Mouse (Mus musculus) A20 (cell line): ENCODE measurements around the gene Arhgef1.
A peak's percentile ranks its signal among the peaks of the same experiment; 100 is the strongest.

ENCODE experiments used
- DNase-seq: peaks from one replicate; pipeline ENCODE4 v3.0.0-alpha.2; 2011; ENCODE audit warnings: low read depth, low spot score

Gene Arhgef1

GRCm38 (mm10) chr7:24902630-24903443 is at the start of gene Arhgef1:
Gene Arhgef1 (plus strand): TSS chr7:24902912.
- peak; percentile 84 for DNase-seq

- no peak for DNase-seq
Observed at GRCm38 (mm10) chr7:24853233-24853563, 49.5 kb upstream of the Arhgef1 start.

GRCm38 (mm10) chr7:24853695-24854094 is 49.0 kb upstream of the Arhgef1 start:
- DNase-seq, result peak; percentile 16

- no peak for DNase-seq
Observed at GRCm38 (mm10) chr7:24856460-24857120, 46.1 kb upstream of the Arhgef1 start.

GRCm38 (mm10) chr7:24859234-24859633 is 43.5 kb upstream of the Arhgef1 start:
- DNase-seq, result no peak

DNA sequence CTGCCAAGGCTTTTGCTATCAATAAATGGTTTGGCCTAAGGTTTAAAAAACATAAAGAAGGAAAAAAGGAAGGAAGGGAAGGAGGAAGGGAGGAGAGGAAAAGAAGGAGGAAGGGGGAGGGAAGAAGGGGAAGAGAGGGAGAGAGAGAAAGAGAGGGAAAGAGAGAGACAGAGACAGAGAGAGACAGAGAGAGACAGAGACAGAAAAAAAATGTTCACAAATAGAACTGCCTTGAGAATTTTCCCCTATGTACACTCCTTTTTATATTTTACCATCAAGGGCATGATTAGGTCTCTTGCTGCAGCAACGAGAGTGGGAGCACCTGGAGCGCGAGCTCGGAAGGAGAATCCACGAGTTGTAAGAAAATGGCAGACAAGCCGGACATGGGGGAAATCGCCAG is 40.8 kb upstream of the Arhgef1 start, which contains the start of gene Gm9844:
TSS of gene Gm9844 (plus strand) at position 301 of the 400 bp plus-strand sequence.
- no peak for DNase-seq

GRCm38 (mm10) chr7:24862853-24863252 is 39.9 kb upstream of the Arhgef1 start:
- no peak for DNase-seq

DNA sequence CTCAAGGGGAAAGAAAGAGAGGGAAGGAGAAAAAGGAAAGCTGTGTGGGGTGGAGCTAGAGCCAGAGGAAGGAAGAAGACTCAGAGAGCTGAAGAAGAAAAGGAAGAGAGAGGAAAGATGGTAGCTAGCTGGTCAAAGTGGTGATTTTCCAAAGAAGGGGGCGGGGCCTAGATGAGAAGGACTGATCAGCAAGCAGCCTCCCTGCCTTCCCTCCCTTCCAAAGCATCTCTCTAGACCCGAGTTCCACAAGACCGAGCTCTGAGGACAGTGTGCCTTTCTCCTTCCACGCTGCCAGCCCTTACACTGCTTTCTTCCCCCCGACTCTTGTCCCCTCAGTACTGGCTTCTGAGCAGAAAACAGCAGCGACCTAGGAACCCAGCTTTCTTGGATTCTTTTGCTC is 38.6 kb upstream of the Arhgef1 start:
- no peak for DNase-seq

- no peak for DNase-seq
Observed at GRCm38 (mm10) chr7:24869080-24869479, 33.6 kb upstream of the Arhgef1 start.

DNA sequence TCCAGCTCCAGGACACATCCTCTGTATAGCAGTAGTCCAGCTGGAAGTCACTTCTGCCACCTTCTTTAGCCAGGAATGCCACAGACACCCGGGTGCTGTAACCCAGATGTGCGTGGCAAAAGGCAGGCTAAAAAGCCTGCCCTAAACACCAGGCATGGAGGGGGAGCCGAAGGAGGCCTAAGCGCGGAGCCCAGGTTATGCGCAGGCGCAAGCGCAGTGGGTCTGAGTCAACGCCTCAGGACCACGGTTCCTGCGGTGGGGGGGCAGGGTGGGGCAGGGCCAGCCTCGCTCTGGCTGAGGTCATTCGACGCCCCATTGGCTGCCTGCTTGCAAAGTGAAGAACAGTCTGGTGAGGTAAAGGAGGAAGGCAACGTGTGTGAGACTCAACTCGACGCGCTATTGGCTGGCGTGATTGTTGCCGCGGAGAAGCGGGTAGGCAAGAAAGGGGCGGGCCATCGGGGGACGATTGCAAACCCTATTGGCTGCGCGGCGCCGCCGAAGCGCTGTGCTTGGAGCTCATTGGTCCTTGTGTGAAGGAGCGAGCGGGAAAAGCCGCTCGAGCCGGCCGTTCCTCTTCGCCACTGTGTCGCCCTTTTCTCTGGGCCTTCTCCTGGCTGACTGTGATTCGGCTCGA is 33.1 kb upstream of the Arhgef1 start, which contains the start of the genes Lypd4 and Dmrtc2:
TSS of gene Lypd4 (minus strand) at position 410 of the 634 bp plus-strand sequence.
TSS of gene Dmrtc2 (plus strand) at position 526 of the 634 bp plus-strand sequence.
- no peak for DNase-seq

- no peak for DNase-seq
Observed at GRCm38 (mm10) chr7:24877588-24877987, 25.1 kb upstream of the Arhgef1 start.

- DNase-seq, result no peak
Observed at GRCm38 (mm10) chr7:24879620-24880019, 23.1 kb upstream of the Arhgef1 start.

- DNase-seq, result no peak
Observed at GRCm38 (mm10) chr7:24882416-24883199, 20.1 kb upstream of the Arhgef1 start.

DNA sequence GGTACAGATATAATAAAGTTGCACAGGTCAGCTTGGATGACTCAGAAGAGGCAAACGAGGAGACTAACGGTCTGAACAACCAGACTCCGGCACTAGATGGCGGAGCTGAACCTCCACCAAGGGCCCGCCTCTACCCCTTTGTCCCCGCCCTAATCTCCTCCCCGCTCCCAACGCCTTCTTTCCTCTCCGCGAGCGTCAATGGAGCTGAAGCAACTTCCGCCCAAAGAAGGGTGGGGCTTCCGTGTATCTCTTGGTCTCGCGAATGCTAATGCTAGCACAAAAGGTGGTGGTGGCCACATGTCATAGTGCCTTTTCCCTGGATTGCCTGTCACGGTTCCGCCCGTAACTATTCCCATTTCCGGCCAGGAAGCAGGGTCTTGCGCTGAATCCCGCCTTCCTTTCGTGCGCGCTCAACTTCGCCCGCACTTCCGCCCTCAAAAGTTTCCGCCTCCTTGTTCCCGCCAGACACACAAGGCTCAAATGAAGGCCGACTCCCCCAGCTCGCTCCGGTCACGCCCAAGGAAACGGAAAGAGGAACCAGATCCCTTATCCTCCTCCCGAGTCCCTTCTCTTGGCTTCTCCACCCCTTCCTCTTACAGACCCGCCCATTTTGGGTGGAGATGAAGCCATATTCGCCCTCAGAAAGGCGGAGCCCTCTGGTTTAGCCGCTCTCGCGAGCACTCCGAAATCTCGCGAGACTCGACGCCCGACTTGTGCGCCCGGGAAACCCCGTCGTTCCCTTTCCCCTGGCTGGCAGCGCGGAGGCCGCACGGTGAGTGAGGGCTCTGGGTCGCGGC is 18.6 kb upstream of the Arhgef1 start, which contains the start of gene Rps19:
TSS of gene Rps19 (plus strand) at position 476 of the 797 bp plus-strand sequence.
- peak; percentile 99 for DNase-seq

GRCm38 (mm10) chr7:24884693-24885291 is 17.9 kb upstream of the Arhgef1 start:
- no peak for DNase-seq

GRCm38 (mm10) chr7:24885468-24886307 is 17.0 kb upstream of the Arhgef1 start:
- peak; percentile 32 for DNase-seq

DNA sequence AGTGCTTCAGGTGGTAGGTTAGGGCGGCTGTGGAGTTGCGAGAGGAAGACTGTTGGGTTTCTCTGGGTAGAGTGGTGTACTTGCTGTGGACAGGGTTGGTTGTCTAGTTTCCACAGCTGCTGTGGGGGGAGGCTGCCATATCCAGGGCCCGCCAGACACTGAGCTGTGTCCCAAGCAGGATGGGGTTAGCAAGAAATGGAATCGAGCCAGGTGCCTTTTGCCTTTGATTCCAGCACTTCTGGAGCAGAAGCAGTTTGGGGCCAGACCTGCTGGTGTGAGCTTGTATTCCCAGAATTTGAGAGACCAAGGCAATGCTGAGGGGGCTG is 16.4 kb upstream of the Arhgef1 start:
- DNase-seq, result no peak

- no peak for DNase-seq
Observed at GRCm38 (mm10) chr7:24887096-24887495, 15.6 kb upstream of the Arhgef1 start.

DNA sequence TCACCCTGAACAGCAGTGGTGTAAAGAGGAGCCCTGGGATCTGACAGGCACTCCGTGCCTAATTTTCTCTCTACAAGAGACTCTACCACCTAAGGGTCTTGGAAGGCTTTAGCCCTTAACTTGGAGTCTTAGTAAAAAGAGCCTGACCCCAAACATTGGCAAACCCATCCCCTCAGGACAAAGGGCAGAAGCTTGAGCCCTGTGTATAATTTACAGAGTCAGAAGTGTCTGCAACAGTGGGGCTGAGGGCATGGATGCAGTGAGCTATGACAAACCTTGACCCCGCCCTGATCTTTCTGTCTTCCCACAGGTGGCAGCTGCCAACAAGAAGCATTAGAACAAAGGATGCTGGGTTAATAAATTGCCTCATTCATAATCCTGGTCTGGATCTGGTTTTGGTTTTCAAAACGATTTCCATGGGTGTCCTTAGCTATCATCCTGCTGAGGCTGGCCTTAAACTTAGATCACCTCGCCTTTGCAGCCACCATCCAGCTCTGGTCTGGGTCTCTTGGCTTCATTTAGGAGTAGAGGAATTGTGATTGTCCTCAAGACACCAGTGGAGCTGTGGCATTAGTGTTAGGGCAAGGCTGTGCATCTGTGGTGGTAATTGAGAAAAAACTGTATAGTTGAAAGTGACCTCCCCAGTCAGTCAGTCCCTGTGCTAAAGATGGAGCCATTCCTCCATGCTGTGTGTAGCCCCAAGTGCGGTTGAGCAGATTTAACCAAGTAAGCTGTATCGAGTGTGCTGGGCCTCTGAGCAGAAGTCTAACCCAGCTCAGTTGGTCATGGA is 13.1 kb upstream of the Arhgef1 start:
- DNase-seq, result peak; percentile 53
